Mouse (Mus musculus) liver, embryonic 14.5 days (tissue): ENCODE data around the gene Wipf2.

Experiments used
- CTCF ChIP-seq: IDR thresholded peaks from 2 replicates; pipeline ENCODE4 v1.5.1; 2016; ENCODE audit warnings: antibody characterized with exemption, low read depth, control low read depth
- EP300 ChIP-seq: IDR thresholded peaks from 2 replicates; pipeline ENCODE4 v1.6.1; 2016; ENCODE audit warnings: antibody characterized with exemption, low read depth

DNA sequence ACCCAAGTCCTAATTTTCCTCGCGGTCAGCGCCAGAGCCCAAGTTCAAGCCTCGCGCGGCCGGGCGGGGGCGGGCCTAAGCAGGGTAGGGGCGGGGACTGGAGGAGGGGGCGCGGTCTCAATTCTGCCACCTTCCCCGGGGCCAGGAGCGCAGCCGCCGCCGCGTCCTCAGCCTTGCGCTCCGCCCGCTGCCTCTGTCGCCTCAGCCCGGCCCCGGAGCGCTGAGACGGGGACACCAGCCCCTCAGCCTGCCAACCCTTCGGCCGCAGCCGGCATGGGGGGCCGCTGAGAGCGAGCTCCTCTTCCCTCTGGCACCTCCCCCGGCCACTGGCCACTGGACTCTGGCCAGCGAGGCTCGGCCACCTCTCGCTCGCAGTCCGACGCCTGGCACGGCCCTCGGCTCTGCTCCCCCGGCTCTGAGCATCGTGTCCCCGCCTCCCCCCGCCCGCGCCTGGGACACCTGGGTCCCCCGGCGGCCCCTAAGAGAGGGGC is 26.7 kb upstream of the Wipf2 start, which contains the start of gene Rapgefl1:
- TF ChIP-seq CTCF (no peak), EP300 (no peak)
